Mouse (Mus musculus): Measurements from ENCODE around the gene Spen.

The Spen gene

DNA sequence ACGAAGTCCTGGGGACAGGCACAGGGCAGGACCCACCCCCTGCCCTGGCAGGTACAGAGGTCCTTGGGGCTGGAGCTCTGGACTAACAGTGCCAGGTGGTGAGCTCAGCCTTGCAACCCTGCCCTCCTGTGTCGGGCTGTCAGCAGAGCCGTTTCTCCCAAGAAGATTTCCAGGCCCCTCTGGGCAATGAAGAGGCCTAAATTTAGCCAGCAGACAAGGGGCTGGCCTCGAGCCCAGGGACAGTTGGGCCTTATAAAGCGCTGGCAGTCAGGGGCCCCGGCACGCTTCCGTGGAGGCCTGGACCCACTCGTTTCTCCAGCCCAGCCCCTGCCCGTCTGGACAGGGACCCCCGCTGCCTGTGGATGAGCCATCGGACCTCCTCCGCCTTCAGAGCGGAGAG lies 117.0 kb downstream of the Spen start:
- DNase-seq (ENCODE audit: low spot score), result no peak

DNA sequence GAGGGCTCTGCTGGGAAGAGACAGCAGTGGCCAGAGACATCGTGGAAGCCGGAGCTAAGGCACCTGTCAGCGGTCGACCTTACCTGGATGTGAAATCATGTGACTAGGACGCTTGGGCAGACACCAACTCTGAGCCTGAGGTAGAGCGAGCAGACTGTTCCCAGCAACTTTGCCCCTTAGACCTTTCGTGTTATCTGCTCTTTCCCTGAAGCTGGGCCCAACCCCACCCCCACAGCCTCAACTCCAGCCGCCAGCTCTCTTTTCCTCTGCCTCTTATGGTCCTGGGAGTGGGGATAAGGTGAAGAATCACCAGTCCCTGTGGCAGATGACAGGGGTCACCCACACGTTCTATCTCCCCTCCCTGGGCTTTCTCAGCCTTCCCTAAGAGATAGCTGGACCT lies 117.5 kb downstream of the Spen start:
- peak; percentile 54 for DNase-seq (ENCODE audit: low spot score)

DNA sequence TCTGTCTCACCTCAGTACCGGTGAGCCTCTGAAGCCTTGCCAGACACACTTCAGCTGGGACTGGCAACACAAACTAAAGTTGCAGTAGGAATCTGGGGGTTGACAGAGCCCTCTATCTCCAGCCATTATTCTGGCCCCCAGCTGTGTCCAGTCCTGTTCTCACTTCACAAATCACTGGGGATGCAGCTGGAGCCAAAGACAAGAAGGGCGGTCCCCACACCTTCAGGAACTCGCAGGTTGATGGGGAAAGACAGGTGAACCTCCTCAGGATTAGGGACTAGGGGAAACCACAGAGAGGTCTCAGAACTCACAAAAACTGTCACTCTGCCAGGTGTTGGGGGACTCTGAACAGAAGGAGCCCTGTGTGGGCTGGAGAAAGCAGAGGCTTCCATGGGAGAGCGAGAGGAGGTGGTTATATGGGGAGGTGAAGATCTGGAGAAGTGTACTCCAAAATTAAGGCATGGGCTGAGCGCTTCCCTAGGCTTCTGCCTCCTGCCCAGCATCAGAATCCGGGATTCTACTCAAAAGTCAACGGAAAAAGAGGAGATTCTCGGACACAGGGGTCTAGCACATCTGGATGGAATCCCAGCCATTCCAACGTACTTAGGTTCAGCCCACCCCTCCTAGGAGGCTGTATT lies 118.1 kb downstream of the Spen start, which contains the start of gene Hspb7:
Gene Hspb7 (plus strand): TSS at position 588 of the 638 bp plus-strand sequence.
- DNase-seq (ENCODE audit: low spot score), result no peak

DNA sequence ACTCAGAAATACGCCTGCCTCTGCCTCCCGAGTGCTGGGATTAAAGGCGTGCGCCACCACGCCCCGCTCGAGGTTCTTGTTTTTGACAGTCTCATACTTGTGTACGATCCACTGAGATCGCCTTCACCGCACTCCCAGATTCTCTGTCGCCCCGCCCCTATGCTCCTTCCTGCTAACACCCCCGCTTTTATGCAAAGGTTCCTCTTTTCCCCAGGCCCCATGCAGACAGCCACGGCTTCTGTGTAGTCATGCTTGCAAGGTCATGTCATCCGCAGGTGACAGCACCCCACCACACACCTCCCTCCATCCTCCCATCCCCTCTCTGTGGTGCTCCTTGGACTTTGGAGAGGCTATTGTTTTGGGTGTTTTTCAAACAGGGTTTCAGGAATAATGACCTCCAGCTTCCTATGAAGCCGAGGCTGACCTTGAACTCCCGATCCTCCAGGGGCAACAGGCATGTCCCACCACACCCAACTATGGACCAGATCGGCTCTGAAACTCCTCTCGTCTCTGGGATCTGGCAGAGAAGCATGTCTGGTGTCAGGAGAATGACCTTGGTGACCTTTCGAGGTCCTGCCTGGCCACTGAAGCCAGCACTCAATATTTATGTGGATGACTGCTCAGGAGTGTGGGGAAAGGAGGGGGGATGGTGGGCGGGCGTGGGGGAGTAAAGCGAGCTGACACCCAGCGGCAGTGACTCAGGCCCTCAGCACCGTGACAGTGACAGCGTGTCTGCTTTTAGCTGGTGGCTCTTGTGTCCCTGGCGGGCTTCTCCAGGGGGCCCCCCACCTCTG lies 118.8 kb downstream of the Spen start:
- no peak for DNase-seq (ENCODE audit: low spot score)

Data from yolk sac, embryonic 10.5 days (tissue).